Mouse (Mus musculus) MEL (cell line): ENCODE measurements around the gene Gm10401.

Experiments
- CTCF ChIP-seq, 3 experiments: IDR thresholded peaks in 2 of 3; conservative IDR thresholded peaks in 1 of 3; 2 replicates each; pipeline ENCODE4 v1.5.1; 2011 to 2012; ENCODE audit warnings: low read length in 3 of 3, low read depth in 2 of 3, mild to moderate bottlenecking in 2 of 3, improper control_type of control experiment in 1 of 3, inconsistent platforms in 1 of 3, mixed read lengths in 1 of 3, moderate library complexity in 1 of 3; ENCODE audit not compliant: control insufficient read depth in 1 of 3, insufficient read depth in 1 of 3, poor library complexity in 1 of 3, severe bottlenecking in 1 of 3
- HCFC1 ChIP-seq: IDR thresholded peaks from 2 replicates; pipeline ENCODE4 v1.6.1; 2012; ENCODE audit warnings: low read depth, mild to moderate bottlenecking, inconsistent platforms, low read length, improper control_type of control experiment, moderate library complexity
- POLR2A ChIP-seq, 2 experiments: IDR thresholded peaks; 2 replicates each; pipeline ENCODE4 v1.6.1; 2011 to 2012; ENCODE audit warnings: low read length in 2 of 2, mild to moderate bottlenecking in 2 of 2, control low read depth in 1 of 2, improper control_type of control experiment in 1 of 2, low read depth in 1 of 2, moderate library complexity in 1 of 2; ENCODE audit not compliant: control insufficient read depth in 1 of 2, insufficient read depth in 1 of 2, poor library complexity in 1 of 2
- UBTF ChIP-seq: IDR thresholded peaks from 2 replicates; pipeline ENCODE4 v1.6.1; 2012; ENCODE audit warnings: low read depth, mild to moderate bottlenecking, inconsistent platforms, low read length, improper control_type of control experiment, moderate library complexity, borderline replicate concordance; ENCODE audit not compliant: insufficient read depth

GRCm38 (mm10) chr5:115057153-115057552, 40.9 kb downstream of the Gm10401 start:
- TF ChIP-seq POLR2A (IDR thresholded peaks at IDR 0.05; ENCODE audit: control insufficient read depth in 1 of 2, insufficient read depth in 1 of 2, low read depth in 1 of 2, low read length in 2 of 2, poor library complexity in 1 of 2) (peak in 1 of 2 experiments; percentile 41; a peak in 1 of 4 replicates), CTCF (IDR thresholded peaks at IDR 0.05 in 2 of 3, conservative IDR thresholded peaks at IDR 0.05 in 1 of 3; ENCODE audit: control insufficient read depth in 1 of 3, insufficient read depth in 1 of 3, low read depth in 2 of 3, low read length in 3 of 3, poor library complexity in 1 of 3, severe bottlenecking in 1 of 3) (no peak), UBTF (no peak), HCFC1 (no peak)
